Mouse (Mus musculus): ENCODE results near the gene Jaml.

- no peak for TF ChIP-seq CTCF (conservative IDR thresholded peaks at IDR 0.05; ENCODE audit: low read length)
- TF ChIP-seq NANOG (IDR thresholded peaks at IDR 0.05; ENCODE audit: borderline replicate concordance, low read length): no peak
- TF ChIP-seq POU5F1 (IDR thresholded peaks at IDR 0.05; ENCODE audit: borderline replicate concordance, low read length): no peak
These were observed 59.4 kb downstream of the Jaml start, which contains the start of gene Scn4b for GRCm38 (mm10) chr9:45138191-45139032.
